8 mouse cellular contexts compared by ENCODE assay signal in genomic region chr15:95802762-95803161, GRCm38 (mm10). TPM values are rescaled to one million over a fixed set of nuclear protein-coding genes. Genes with fewer than 3 reads are reported as not detected.
DNase-seq lines count a peak whose midpoint lies in the region; TF ChIP-seq lines count a peak whose summit lies in the region.
"Had no signal": no experiment of that assay in that cellular context is flagged by ENCODE, and none has a peak within 500 bp of the region (broad histone marks: within the 10 kb centered on the region; RNA-seq: fewer than 3 reads in every experiment).

No protein-coding gene starts in this region.

- peak overlapping the region; percentile 56 for H3K27ac ChIP-seq in bone marrow macrophage, adult 2 months (ENCODE audit: insufficient read depth, low read depth, low read length)
- H3K27ac ChIP-seq: midbrain, embryonic 15.5 days had no signal

- H3K4me3 ChIP-seq in bone marrow macrophage, adult 2 months (ENCODE audit: insufficient read depth, low read length) = no peak overlapping the region
- H3K4me3 ChIP-seq: midbrain, embryonic 15.5 days had no signal

- no peak for TF ChIP-seq CTCF in bone marrow macrophage, adult 2 months (IDR thresholded peaks at IDR 0.05; ENCODE audit: low read depth, low read length)

- intact Hi-C loops in heart, postnatal 25 days (cut with DNase I) = loop anchor here (2.0 kb wide), 1 partner anchor 24 kb away; no protein-coding TSS in a partner anchor

- TF ChIP-seq POLR2A in bone marrow macrophage, adult 2 months (IDR thresholded peaks at IDR 0.05; ENCODE audit: borderline replicate concordance, low read depth, low read length) = no peak

- H3K4me1 ChIP-seq in bone marrow macrophage, adult 2 months (ENCODE audit: control insufficient read depth, insufficient read depth, low read length) = peaks cover 68% of the 10 kb centered on the region

- DNase-seq in urinary bladder, postnatal 36 days (ENCODE audit: low spot score in 2 of 2) = peak; percentile 45 to 72
- DNase-seq in urinary bladder, postnatal 4 days (ENCODE audit: low spot score in 2 of 2) = no peak
- peak; percentile 41 for DNase-seq in heart, postnatal 25 days (ENCODE audit: low spot score)
- DNase-seq in natural killer cell, adult 2 months (ENCODE audit: low spot score in 2 of 2) = no peak
- no peak for DNase-seq in ovary, postnatal 36 days (ENCODE audit: low spot score)
- DNase-seq in layer of hippocampus, postnatal 14 days (ENCODE audit: low spot score in 2 of 2) = no peak

RNA-seq across cellular contexts. Expression of gene Ano6, which starts 12.1 kb away (rescaled TPM):
- polyA plus RNA-seq in bone marrow macrophage, adult 2 months (2012; ENCODE audit: insufficient read depth, insufficient read length, missing spikeins) = 64.0 and 73.0 TPM in 2 replicates
- total RNA-seq in heart, postnatal 25 days (2021) = 10 to 100 TPM; 21.1 to 25.9 TPM
- 10 to 100 TPM; 22.5 to 29.5 TPM for total RNA-seq in layer of hippocampus, postnatal 14 days (2021)

Comparison
In these comparisons a context has a peak if more than half of its experiments do, and no peak if none do; other contexts are left out.
1. DNase-seq: peak in urinary bladder, postnatal 36 days (2 of 2) and heart, postnatal 25 days (single experiment); none in urinary bladder, postnatal 4 days (0 of 2), natural killer cell, adult 2 months (0 of 2), ovary, postnatal 36 days (single experiment) and layer of hippocampus, postnatal 14 days (0 of 2).